Mouse (Mus musculus): ENCODE data around the gene F830045P16Rik.

DNA sequence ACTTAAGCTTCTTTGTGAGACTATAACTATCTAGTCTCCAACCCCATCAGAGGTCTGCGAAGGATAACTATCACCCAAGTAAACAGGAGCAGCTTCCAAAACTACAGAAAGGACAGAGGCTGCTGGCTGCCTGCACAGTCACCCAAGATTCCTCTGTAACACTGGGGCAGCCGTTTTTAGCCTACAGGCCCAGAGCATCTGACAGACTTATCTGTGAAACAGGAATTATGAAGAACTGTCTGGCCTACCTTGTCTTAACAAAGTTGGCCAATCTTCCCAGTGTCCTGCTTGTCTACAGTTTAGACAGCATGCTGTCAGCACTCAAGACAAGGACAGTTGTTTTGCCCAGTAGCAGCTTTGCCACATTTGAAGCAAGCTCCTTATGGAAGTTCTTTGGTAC, 4.5 kb downstream of the F830045P16Rik start:
- TF ChIP-seq CTCF (IDR thresholded peaks at IDR 0.05; ENCODE audit: low read depth, low read length) (no peak), EP300 (IDR thresholded peaks at IDR 0.05; ENCODE audit: insufficient read depth, low read depth, low read length) (no peak), POLR2A (IDR thresholded peaks at IDR 0.05; ENCODE audit: insufficient read depth, low read length) (no peak)

All from ES-Bruce4 (cell line).